Mouse (Mus musculus) cerebellum, adult 9-11 months (tissue): ENCODE data around the gene Grk4.
"Not testable (repeated sequence)": the region's sequence is repeated elsewhere in the genome, so short reads cannot be mapped to it uniquely, and the experiment has no call there.

Experiments
- DNase-seq: peaks from one replicate; pipeline ENCODE4 v3.0.0; 2022

Grk4 gene

DNA sequence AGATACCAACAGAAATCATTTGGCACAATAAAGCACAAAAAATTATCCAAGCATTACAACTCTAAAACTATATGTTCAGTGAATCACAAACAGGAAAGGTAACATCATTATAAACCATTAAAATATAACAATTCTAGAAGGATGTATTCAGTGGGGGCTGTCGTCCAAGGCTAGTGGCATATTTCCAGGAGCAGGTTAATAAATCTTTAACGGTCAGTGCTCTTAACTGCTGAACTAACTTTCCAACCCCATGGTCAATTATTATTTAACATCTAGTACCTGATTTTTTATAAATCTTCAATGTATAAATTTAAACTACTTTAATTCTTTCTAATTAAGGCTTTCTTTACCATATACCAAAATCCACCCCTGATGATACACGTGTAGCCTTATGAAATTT is 54.2 kb downstream of the Grk4 start:
- DNase-seq = not testable (repeated sequence)

DNA sequence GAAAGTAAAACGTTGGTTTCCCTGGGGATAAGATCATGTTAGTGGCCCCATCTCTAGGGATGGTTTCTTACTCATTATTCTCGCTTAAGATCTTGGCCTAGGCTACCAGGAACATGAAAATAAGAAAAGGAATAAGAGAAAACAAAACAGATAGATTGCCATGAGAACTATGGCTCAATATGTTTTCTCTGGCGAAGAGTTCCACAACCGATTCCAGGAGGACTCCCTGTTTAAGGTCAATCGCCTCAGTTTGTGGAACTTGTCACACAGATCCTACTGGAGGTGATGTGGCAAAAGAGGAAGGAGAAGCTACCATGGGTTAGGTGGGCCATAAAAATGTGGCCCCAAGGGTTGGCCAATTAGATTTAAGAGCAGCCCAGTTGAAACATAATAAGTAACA is 54.6 kb downstream of the Grk4 start:
- DNase-seq = no peak

DNA sequence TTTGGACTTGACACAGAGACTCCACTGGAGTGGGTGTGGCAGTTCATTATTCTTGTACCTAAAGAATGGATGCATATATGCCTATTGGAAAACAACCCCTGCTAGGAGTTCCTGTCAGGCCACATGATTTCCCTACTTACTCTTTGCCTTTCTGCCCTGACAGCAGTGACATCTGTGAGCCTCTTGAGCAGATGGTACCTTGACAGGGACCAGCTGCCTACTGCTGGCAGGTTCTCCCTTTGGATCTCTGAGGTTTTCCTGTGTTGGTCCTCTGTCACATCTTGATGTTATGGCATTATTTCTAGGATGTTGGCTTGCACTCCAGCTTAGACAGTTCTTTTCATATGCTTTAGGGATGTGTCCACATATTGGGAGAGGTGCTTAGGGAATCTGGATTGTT is 69.0 kb downstream of the Grk4 start:
- peak; percentile 22 for DNase-seq

DNA sequence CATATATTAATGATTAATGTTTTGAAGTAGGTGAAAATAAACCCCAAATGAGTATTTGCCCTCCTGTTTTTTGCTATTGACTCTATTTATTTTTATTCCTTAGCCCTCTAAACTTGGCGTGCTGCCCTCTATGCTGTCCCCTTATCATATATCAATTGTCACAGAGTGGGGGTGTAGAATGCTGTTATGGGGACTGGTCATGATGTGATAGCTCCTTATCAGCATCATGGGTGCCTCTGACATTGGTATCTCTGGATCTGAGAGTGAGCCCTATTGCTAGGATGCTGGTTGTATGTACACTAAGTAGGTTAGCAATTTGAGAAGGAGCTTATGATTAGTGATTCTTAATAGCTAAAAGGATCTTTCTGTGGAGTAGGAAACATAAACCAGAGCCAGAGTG is 70.1 kb downstream of the Grk4 start:
- DNase-seq = no peak

DNA sequence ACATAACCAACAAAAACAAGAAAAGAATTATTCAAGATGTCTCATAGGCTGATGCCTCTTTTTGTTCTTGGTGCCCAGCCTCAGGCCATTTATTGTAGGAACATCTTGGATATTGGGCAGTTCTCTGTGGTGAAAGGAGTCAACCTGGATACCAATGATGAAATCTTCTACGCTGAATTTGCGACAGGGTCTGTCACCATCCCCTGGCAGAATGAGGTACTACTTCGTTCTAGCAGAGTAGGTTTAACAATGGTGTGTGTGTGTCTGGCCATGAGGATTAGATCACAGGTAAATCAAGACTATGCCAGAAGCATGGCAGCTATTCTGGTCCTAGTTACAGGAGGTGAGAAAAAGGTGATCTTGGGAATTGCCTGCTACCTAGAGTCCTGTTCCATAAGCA is 91.3 kb downstream of the Grk4 start:
- DNase-seq = no peak

DNA sequence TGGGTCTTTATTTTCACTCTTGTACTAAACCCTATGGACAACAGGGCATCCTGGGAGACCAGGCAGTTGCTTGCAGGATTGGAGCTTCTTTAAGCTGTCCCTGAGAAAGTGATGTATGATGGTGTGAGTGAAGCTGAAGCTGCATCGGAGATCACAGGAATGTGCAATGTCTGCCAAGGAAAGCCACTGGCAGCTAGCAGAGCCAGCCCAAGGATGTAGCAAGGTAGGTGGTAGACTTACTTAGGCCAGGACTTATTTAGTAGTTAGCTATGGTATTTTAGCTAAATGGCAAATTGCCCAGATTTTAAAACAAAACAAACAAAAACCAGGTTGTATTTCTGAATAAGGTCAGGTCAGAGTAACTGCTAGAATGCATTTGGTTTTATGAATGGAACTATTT is 98.6 kb downstream of the Grk4 start:
- DNase-seq = no peak

DNA sequence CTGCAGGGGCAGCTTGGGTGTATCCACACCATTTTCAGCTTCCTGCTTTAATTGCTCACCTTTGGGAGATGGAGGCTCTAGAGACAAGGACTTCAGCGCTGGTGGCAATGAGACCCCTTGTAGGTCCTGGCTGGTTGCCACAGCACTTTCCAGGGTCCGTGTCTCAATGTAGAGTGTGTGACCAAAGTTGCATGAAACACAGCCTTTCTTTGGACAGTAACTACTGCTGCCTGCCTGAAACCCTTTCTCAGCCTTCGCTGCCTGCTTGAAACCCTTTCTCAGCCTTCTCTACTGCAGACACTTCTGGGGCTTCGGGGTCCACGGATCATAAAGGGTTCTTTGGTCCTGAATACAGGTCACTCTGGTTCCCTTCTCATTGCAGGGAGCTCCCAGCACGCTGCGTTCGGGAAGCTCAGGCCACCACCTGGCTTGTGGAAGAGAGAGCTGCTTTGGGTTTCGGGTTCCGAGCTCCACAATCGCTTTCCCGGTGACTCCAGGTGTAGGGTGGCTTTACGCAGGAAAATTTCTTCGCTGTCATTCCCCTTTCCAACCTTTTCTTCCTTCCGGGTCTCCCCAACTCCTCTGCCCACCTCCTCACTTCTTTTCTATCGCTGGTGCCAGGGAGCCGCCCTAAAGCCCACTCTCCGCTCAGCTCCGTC is 100.8 kb downstream of the Grk4 start:
- peak; percentile 61 for DNase-seq

DNA sequence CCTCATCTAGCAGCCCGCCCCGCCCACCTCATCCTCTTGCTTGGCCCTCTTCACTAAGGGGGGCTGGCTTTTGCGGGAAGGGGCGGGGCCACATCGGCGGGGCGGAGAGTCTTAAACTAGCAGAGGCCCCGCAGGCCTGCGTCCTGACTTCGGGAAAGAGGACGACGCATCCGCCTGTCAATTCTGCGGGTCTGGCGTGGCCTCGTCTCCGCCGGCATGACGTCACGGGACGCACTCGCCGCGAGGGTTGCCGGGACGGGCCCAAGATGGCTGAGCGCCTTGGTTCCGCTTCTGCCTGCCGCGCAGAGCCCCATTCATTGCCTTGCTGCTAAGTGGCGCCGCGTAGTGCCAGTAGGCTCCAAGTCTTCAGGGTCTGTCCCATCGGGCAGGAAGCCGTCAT is 101.3 kb downstream of the Grk4 start, which contains the start of gene Htt:
TSS of gene Htt (plus strand) at position 232 of the 400 bp plus-strand sequence.
- peak; percentile 98 for DNase-seq

DNA sequence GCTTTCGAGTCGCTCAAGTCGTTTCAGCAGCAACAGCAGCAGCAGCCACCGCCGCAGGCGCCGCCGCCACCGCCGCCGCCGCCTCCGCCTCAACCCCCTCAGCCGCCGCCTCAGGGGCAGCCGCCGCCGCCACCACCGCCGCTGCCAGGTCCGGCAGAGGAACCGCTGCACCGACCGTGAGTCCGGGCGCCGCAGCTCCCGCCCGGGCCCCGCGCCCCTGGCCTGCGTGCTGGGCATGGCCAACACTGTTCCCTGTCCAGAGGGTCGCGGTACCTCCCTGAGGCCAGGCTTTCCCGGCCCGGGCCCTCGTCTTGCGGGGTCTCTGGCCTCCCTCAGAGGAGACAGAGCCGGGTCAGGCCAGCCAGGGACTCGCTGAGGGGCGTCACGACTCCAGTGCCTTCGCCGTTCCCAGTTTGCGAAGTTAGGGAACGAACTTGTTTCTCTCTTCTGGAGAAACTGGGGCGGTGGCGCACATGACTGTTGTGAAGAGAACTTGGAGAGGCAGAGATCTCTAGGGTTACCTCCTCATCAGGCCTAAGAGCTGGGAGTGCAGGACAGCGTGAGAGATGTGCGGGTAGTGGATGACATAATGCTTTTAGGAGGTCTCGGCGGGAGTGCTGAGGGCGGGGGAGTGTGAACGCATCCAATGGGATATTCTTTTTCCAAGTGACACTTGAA is 101.9 kb downstream of the Grk4 start:
- peak; percentile 68 for DNase-seq

DNA sequence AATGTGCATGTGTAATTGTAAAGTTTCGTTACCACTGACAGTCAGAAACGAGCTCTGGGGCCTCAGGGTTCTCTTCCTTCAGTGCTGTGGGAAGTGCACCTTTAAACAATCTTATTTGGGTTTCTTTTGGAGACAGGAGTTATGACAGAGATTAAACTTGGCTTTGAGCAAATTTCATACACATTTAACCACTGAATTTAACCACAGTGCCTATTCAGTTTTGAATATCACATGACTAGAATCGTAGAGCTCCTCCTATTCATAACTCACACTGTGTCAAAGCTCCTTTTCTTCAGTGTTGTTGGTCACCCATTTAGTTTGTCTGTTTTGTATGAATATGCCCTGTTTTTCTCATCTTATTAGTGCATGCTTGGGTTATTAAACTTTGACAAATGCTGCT is 111.6 kb downstream of the Grk4 start:
- DNase-seq = no peak

DNA sequence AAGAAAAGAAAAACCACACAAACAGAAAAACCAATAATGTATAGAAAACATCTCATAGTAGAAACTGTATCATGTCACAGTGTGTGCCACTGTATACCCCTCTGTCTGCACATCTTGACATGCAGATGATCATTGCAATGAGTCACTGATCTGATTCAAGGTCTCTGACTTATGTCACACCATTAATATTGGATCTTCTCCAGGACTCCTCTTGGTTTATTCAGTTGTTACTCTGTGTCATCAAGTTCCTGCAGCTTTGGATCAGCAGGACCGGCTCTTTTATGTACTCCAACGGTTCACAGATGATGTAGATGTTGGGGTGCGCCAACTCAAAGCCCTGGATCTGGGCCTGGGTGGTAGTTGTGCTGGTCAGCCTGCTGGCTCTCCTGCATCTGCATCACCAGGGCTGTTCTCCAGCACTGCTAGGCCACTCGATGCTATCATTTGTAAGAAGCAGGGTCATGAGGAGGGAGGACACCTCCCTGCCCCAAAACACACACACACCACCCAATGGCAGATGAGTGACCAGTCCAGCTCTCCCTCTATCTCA is 112.6 kb downstream of the Grk4 start:
- DNase-seq = no peak

DNA sequence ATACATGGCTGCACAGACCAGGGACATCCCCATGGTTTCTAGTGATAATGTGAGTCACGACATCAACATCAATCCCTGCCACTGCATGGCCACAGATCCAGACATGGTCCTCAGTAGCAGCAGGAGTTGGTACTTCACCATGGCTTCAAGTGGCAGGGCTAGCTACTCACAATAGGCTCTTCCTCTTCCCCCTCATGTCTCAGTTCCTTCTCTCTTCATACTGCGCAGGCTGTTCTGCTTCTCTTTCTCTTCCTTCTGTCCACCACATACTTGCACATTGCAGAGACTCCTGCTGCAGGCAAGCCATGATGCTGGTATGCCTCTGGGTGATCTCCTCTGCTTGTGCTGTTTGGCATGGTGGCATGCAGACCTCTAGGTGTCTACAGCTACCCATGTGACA is 113.2 kb downstream of the Grk4 start:
- no peak for DNase-seq

DNA sequence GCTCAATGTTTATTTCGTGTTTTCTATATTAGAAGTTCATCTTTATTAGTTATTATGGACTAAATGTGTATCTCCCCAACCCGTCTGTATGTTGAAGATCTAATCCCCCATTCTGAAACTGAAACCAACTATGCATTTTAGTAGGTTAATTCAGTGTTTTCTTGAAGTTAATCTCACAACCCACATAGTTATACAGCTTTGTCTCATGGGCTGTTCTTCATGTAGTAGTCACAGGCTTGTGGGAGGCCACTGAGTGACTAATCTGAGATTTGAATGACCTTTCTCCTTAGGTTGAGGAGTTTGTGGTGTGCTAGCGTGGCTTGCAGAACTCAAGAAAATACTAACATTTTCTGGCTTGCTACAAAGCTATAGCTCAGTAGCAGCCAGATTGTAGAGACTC is 124.8 kb downstream of the Grk4 start:
- no peak for DNase-seq

DNA sequence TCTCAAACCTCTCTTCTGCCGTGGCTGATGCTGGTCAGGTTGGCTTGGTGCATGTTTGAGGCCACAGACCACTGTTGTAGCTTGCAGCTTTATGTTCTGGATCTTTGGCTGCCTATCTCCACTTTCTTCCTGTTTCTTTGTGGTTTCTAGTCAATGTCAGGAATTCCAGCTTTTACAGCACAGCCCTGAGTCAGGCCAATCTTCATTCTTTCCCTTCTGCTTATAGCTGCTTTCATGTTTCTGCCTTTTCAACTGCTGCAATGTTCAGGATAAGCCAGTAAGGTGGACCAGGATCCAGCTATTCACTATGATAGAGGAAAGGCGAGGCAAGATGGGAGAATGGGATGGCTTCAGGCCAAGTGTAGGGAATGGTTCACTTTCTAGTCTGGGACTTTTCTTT is 131.0 kb downstream of the Grk4 start:
- DNase-seq = no peak

DNA sequence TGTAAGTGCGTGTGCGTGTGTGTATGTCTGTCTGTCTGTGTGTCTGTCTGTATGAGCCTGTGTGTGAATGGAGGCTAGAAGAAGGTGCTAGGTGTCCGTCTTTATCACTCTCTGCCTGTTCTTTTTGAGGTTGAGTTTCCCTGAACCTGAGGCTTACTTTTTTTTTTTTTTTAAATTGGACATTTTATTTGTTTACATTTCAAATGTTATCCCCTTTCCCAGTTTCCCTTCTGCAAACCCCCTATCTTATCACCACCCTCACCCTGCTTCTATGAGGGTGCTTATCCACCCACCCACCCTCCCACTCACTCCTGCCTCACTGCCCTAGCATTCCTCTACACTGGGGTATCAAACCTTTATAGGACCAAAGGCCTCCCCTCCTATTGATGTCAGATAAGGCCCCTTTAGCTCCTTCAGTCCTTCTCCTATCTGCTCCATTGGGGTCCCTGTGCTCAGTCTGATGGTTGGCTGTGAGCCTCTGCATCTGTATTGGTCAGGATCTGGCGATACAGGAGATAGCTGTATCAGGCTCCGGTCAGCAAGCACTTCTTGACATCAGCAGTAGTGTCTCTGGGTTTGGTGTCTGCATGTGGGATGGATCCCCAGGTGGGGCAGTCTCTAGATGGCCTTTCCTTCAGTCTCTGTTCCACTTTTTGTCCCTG is 140.2 kb downstream of the Grk4 start:
- DNase-seq = no peak
